Mouse (Mus musculus) splenic B cell, adult 2 months (primary cell): ENCODE data around the gene Spag9.
A peak's percentile ranks its signal among the peaks of the same experiment; 100 is the strongest.

ENCODE experiments used
- DNase-seq: peaks from one replicate; pipeline ENCODE4 v3.0.0-alpha.2; 2011; ENCODE audit warnings: low read depth, low spot score
- H3K27me3 ChIP-seq: 2 replicates; pipeline ENCODE4 v1.6.1; 2012; ENCODE audit warnings: mild to moderate bottlenecking, low read length, moderate library complexity, mixed read lengths; ENCODE audit not compliant: control insufficient read depth, poor library complexity, insufficient read depth, severe bottlenecking
- H3K36me3 ChIP-seq: 2 replicates; pipeline ENCODE4 v1.6.1; 2012; ENCODE audit warnings: mild to moderate bottlenecking, low read length, moderate library complexity, mixed read lengths; ENCODE audit not compliant: control insufficient read depth, poor library complexity, insufficient read depth, severe bottlenecking

Gene Spag9

DNA sequence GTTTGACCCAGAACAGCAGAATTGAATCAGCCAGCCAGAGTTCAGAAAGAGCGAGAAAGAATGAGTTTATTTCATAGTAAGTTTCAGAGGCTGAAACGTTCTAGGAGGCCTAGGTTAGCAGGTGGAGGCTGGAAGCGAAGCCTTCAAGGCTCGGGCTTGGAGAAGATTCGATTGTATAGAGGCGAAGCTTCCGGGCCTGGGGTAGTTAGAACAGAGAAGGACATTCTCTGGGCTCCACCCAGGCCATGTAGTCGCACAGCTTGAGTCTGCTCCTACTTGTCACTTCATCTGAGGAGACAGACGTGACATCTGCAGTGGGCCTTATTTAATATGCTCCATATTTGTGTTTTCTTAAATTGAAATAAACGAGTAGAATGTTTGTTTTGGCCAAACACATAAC lies 125.6 kb downstream of the Spag9 start:
- Histone ChIP-seq H3K36me3 (peaks cover 17% of the 10 kb centered on the region), H3K27me3 (no peaks in the 10 kb centered on the region)
- DNase-seq: no peak

DNA sequence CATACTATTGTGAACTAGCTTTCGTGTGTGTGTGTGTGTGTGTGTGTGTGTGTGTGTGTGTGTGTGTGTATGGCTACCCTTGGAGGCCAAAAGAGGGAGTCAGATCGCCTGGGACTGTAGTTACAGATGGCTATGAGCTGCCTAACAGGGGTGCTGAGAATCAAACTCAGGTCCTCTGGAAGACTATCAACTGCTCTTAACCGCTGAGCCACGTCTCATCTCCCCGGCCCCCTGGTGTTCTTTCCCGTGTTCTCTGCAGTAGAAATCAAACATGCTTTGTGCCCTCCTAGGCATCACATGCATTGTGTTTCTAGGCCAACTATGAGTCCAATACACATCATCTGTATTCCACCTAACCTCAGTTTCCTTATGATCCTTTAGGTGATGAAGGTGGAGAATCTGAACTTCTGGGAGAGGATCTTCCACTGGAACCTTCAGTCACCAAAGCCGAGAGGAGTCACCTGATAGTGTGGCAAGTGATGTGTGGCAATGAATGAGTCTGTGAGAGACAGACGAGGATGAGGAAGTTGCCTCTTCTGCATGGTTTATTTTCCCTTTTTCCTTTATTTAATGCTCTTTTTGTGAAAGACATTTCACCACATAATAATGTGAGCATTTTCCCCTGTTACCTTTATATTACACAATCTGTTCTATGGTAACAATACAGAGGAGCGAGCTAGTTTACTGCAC lies 126.6 kb downstream of the Spag9 start:
- no peak for DNase-seq
- H3K27me3 ChIP-seq: no peaks in the 10 kb centered on the region
- H3K36me3 ChIP-seq: peaks cover 15% of the 10 kb centered on the region

DNA sequence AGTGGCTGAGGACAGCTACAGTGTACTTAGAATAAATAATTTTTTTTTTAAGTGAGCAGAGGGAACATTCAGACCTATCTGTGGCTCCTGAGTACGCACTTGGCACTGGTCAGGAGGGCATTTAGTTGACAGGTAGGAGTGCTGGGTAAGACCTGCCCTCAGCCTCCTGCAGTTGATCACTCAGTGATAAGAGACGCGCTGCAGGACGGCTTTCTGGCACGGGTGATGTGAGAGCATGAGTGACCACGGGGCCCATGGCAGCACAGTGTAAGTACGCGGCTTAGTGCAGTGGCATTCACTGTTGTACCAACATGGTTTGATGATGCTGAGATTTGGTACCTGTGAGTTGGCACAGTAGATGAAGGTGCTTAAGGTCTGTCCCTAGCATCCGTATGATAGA lies 130.8 kb downstream of the Spag9 start:
- H3K27me3 ChIP-seq: no peaks in the 10 kb centered on the region
- H3K36me3 ChIP-seq: peaks cover 5% of the 10 kb centered on the region; the same call in 1 of the 2 replicates
- DNase-seq: no peak

DNA sequence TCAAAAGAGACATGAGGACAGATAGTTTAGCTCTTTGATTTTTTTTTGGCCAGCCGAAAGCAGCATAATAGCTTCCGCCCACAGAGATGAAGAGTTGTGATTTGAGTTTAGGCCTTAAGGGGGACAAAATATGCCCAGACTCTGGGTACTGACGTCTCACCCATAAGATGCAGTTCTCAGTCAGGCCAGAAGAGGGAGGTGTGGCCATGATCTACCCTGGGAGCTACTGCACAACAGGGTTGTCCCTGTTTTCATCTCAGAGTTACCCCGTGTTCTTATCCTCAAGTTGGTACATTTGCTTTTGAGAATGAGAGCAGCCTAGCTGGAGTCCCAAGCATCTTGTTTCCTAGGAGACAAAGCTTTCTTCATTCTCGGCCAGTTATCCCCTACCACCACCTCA lies 132.1 kb downstream of the Spag9 start:
- DNase-seq: peak; percentile 88
- Histone ChIP-seq H3K36me3 (peaks cover 5% of the 10 kb centered on the region; the same call in 1 of the 2 replicates), H3K27me3 (no peaks in the 10 kb centered on the region)

DNA sequence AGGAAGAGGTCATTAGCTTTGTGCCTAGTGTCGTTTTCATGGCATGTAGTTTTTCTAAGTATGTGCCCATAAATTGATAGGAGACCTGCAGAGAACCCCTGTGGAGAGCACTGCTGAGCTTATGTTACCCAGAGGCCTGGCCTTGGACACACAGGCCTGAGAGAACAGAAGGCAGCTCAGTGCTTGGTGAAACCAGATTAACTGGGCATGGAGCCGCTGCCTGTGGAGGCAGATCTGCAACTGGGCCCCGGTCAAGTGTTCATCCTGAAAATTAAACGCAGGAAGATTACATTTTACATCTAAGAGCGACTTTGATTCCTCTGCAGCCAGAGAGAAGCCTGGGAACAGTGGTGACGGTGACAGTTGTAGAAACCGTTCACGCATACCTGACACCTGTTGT lies 132.6 kb downstream of the Spag9 start:
- Histone ChIP-seq H3K36me3 (peaks cover 4% of the 10 kb centered on the region; the same call in 1 of the 2 replicates), H3K27me3 (no peaks in the 10 kb centered on the region)
- DNase-seq: no peak

DNA sequence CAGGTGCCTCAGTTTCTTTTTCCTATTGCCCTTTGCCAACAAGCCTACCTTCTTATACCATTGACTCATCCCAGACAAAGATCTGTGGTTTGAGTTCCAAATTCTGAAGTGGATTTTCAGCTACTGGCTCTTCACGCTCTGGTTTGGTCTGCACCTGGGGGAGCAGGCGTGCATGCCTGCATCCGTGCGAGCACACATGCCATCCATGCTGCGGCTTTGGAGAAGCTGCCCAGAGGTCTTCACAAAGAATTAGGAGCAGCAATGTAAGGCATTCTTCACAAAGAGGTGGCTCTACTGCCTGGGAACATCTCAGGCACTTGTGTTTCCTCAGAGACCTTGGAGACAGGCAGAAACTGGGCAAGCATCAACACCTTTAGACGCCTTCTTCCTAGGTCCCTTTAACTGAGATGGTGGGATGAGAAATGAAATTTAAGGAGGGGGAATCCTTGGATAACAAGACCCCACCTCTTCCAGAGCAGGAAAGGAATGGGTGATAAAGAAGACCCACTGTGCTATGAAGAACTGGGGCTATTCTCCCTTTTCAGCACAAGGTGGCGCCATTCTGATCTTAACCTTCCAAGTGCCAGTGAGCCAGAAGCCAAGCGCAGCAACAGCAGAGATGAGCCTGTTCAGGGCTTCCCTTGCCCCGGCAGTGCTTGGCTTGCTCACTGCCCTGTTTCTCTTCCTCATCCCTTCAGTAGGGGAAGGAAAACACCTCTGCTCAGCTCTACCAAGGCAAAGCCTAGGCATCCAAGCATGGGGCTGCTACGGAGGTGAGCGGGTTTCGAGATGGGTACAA lies 133.6 kb downstream of the Spag9 start:
- Histone ChIP-seq H3K36me3 (no peaks in the 10 kb centered on the region), H3K27me3 (no peaks in the 10 kb centered on the region)
- peak; percentile 75 for DNase-seq

DNA sequence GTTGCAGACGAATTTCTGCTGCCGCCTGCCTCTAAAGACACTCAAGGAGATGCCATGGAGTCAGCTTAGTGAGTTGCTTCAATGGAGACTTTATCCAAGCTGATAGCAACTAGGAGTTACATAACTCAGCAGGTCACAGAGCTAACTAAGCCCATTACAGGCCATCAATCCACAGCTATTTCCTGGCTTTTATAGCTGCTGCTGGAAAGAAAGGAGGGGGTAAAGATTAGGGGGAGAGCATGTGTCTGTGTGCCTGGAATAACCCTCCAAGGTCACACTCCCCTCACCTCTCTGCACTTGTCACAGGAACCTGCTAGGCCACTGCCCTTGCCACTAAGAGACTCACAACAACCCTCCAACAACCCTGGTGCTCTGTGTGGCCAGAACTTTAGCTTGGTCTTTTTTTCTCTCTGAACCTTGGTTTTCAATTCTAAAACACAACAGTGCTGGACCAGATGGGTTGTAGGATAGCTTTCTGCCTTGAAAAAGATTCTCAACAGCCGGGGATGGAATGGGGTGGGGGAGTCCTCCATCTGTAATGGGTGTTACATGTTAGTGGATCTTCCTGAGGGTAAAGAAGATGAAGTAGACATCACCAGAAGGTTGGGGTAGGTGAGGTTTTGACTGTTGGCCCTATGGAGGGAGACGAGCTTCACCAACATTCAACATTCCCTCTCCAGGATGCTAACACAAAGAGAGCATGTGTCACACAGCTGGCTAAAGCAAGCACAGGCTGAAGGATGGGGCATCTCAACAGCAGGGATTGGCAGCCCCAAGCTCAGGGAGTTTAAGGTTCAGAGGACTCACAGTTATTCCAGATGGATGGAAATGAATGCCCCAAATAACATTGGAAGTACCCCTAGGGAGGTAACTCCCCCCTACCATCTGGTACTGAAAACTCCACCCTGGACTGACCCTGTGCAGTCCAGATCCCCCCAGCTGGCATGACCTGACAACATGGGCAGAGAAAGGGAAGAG lies 134.5 kb downstream of the Spag9 start:
- Histone ChIP-seq H3K27me3 (no peaks in the 10 kb centered on the region), H3K36me3 (no peaks in the 10 kb centered on the region)
- no peak for DNase-seq

DNA sequence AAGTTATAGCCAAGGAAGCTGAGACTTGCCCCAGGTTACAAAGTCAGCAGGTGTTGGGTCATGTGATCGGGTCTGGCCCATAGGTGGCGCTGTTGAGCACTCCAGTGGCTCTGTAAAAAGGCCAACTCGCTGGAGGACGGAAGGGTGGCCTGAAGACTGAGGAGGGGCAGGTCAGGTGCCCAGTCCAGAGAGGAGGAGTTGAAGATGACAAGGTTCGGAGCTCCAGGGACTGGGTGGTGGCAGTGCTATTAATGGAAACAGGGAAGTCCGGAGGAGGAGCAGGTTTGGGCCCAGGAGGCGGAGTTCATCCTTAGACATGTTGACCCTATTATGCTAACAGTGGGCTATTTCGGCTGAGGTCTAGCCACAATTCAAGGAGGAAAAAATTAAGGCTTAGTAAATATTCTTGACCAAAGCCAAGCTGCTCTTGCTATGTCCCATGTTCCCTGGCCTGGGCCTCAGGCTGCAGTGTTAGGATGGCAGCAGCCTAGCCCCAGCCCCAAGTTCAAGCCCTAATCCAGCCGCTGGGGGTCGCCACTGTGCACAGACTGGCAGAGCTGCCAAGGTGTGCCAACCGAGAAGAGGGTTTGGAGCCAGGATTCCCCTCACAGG lies 137.6 kb downstream of the Spag9 start:
- Histone ChIP-seq H3K36me3 (no peaks in the 10 kb centered on the region), H3K27me3 (no peaks in the 10 kb centered on the region)
- peak; percentile 90 for DNase-seq

DNA sequence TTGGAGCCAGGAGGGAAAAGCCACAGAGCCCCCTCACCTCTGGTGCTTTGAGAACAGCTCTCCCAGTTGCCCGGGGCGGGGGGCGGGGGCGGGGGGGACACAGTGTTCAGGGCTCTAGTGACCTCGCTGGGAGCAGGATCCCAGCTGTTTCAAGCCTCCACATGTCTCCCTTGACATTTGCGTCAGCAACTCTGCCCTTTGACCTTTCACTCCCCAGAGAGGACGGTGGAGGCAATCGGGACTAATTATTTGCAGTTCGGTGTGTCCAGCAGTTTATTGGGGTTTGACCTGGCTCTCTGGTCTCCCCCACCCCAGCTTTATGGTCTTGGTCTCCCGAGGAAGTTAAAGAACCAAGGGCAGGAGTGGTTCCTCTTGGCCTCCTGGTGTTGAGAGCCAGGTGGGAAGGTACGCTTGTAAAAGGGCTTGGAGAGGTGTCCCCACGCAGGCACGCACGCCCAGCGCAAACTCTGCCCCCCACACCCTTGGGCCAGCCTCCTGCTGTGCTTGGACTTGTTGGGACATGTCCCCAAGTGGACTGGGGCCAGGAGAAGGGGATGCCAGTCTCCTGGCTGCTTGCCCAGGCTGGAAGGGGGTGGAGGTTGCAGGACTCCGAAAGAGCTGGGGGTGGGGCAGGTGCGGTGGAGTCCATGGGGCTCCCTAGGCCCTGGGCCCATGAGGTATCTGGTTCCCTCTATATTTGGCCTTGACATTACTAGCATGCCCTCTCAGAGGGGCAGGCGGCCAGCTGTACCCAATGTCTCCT lies 138.4 kb downstream of the Spag9 start:
- no peaks in the 10 kb centered on the region for H3K27me3 ChIP-seq
- DNase-seq: no peak
- no peaks in the 10 kb centered on the region for H3K36me3 ChIP-seq

DNA sequence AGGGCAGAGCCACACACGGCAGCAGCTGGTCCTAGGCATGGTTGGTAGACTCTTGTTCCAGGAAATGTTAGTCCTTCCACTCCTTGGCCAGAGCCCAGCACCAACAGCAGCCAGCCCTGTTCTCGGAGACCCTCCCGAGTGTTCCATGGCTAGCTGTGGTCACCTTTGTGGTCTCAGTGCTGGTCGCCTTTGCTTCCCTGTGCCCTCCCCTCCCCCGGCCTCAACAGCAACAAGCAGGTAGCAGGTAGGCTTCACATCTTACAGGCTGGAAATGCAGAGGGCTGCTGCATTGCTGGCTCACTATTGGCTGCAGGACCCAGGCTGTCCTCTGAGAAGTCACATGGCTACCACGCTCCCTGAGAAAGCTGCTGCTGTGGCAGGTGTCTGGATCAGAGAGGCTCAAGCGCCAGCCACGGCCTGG lies 139.7 kb downstream of the Spag9 start:
- no peak for DNase-seq
- Histone ChIP-seq H3K36me3 (no peaks in the 10 kb centered on the region), H3K27me3 (no peaks in the 10 kb centered on the region)

DNA sequence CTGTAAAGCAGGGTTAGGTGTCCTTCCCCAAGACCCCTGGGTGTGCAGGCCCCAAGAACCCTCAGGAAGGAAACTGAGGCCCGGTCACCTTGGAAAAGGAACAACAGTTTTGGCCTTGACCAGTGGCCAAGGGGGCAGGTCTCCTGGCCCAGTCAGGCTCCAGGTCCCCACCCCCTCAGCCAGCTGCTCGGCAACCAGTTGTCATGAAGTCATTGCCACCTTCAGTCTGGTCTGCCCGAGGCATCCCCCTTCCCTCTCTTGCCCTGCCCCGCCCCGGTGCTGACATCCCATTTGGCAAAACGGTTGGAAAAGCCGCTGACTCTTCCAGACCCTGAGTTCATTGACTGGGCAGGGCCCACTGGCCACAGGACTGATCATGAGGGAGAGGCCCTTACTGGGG lies 140.8 kb downstream of the Spag9 start:
- no peaks in the 10 kb centered on the region for H3K36me3 ChIP-seq
- no peak for DNase-seq
- no peaks in the 10 kb centered on the region for H3K27me3 ChIP-seq

DNA sequence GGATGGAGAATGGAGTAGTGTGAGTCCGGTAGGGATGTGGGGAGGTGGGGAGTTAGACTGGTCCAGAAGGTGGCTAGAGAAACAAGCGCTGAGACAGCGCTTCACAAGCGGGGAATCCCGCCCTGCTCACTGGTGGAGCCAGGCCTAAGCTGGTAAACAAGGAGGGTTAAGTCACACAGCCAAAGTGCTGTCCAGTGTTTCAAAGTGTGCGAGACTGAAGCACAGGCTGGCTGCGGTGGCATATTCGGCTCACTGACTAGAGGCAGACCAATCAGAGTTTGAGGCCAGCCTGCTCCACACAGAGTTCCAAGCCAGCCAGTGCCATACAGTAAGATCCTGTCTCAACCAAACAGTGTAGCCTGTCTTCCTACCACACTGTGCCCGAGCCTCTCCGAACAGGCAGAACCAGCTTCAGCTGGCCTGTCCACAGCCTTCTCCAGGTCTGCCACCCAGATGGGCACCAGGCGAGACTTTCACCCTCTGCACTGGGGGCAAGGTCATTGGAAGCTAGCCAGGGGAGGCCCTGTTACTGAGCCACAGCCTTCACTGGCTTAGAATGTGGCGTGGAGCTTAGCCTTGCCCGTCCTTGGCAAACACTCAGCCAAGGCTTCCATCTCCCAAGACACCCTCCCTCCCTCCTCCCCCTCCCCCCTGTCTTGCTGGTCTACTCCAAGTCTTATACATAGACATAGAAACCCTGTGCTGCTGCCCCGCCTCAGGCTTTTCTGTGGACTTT lies 141.6 kb downstream of the Spag9 start:
- H3K36me3 ChIP-seq: no peaks in the 10 kb centered on the region
- DNase-seq: no peak

DNA sequence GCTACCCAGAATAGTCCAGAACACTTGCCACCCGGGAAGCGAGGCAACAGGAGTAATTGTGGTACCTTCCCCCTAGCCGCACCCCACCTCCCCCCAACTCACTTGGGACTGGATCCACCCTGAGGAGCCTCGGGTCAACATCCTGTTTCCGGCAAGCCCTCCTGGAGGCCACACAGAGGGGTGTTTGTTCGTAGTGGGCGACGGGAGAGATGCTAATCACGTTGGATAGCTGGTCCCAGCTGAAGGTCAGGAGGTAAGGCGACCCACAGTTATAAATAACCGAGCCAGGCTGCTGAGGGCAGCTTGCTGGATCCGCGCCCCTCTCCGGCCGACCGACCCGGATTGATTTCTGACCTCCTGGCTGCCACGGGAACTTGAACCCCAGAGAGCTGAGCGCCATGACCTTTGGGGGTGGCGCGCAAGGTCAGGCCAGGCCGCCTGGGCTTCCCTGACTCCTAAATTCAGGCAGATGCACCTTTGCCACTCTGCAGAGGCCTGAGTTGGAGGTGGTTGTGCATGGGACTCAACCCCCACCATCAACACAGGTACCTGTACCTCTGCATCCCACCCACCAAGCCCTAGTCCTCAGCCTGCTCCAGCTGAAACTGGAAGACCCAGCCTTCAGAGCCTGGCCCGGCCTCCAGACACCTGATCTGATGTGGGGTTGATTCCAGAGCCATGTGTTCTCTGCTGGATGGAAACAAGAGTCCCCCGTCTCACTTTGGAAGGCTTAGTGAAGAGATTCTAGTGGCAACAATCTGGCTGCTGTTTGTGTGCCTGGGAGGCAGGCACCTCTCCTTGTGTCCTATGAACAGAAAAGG lies 142.7 kb downstream of the Spag9 start:
- Histone ChIP-seq H3K27me3 (no peaks in the 10 kb centered on the region), H3K36me3 (no peaks in the 10 kb centered on the region)
- no peak for DNase-seq

More for the DNA sequence above, 141.6 kb downstream of the Spag9 start:
- H3K27me3 ChIP-seq: no peaks in the 10 kb centered on the region
